Mouse (Mus musculus): ENCODE data around the gene Ccdc60. TPM values are rescaled to one million over a fixed set of nuclear protein-coding genes. Genes with fewer than 3 reads are reported as not detected.
A peak's percentile ranks its signal among the peaks of the same experiment; 100 is the strongest.
"Not testable (repeated sequence)": the region's sequence is repeated elsewhere in the genome, so short reads cannot be mapped to it uniquely, and the experiment has no call there.

Ccdc60 gene
- total RNA-seq, 2 experiments from 2014 or later: 0.08 TPM; not detected in 1

DNA sequence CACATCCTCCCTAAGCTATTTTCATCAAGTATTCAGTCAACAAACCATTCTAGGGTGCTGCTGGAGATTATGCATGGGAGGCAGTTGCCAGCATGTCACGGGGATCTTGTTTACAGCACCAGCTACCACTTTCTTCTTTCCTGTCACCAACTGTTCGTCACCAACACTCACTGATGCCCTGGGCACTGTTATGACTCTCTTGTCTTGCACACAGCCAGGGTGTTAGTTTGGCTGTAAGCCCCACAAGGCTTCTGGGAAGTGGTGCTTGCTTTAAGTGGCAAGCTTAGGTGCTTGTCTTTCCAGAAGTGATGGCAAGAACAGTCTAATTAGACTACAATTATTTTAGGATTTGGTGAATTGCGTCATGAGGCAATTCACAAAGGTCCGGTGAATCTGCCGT, 86.1 kb downstream of the Ccdc60 start:
- DNase-seq (ENCODE audit: low spot score in 2 of 2): no peak

DNA sequence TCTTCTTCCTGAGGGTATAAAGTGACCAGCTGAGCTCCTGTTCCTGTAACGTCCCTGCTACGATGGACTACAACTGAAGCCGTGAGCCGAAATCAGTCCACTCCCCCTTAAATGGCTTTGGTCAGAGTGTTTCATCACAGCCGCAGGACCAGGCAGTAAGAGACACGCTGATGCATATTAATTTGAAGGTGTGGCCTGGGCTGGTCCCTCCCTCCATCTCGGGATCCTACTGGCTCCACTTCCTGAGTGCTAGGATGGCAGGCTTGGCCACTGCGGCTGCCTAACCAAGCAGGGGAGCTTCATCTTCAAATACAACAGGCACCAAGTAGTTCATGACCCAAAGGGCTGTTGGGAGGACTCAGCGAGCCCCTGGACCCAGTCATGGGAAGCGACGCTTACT, 94.3 kb downstream of the Ccdc60 start:
- DNase-seq (ENCODE audit: low spot score in 2 of 2): no peak

DNA sequence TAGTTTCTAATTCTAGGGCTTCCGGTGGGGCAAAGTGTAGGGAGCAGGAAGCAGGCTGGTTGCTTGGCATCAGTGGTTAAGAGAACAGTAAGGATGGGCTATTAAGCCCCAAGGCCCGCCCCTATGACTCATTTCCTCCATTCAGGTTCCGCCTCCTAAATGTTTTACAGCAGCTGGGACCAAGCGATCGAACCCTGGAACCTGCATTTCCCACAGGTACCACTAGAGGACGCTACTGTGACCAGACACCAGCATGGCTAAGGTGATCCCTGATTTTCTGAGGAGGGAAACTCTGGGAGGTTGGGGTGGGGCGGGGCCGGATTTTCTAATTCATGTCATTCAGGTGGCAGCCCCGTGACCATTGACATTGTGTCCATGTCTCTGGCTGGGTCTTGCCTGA, 96.1 kb downstream of the Ccdc60 start:
- no peak for DNase-seq (ENCODE audit: low spot score in 2 of 2)

DNA sequence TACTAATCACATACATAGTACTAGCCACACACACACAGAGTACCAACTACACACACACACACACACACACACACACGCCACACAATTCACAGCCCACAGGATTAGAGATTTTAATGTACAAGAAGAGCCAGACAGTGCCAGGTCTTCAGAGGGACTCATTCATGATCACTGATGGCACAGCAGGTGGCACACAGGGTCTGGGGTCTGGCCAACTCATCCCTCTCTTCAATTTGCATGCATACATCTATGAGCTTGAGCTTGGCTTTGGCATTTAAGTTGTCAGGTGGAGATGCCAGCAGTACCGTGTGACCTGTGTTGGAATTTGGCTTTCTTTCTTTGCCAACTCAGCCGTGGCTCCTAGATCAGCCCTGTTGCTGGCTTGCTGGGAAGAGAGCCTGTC, 97.2 kb downstream of the Ccdc60 start:
- DNase-seq (ENCODE audit: low spot score in 2 of 2): no peak

DNA sequence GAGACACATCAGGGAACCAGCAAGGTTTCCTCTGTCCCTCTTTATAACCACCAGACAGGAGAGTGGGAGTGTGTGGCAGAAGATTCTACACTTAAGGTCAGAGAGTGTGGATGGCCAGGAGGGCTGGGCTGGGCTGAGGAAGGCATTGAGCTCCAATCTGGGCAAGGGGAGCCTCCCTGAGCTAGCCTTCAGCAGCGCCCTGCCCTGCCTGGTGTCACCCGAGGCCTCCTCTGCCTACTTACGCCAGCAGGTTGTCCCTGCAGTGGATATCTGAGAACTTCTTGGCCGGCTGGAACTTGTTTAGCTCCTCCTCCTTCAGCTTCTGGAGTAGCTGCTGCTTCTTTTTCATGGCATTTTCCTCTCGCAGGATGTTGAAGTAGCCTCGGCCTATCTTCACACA, 99.0 kb downstream of the Ccdc60 start:
- no peak for DNase-seq (ENCODE audit: low spot score in 2 of 2)

DNA sequence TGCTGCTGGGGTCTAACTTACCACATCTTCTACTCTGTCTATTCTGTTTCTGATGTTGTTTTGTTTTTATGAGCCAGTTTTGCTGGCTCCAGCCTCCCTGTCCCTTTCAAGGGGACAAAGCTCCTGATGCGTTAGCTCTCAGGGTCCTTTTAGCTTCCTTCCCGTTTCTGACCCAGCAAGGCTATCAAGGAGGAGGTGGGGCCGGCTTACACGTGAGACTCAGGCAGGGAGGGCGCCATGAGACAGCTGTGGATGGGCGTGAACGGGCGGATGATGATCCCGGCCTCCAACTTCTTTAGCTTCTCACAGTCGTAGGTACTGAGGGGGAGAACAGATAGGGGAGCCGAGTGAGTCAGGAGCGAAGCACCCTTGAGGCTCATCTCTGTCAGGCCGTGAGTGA, 108.2 kb downstream of the Ccdc60 start:
- no peak for DNase-seq (ENCODE audit: low spot score in 2 of 2)

DNA sequence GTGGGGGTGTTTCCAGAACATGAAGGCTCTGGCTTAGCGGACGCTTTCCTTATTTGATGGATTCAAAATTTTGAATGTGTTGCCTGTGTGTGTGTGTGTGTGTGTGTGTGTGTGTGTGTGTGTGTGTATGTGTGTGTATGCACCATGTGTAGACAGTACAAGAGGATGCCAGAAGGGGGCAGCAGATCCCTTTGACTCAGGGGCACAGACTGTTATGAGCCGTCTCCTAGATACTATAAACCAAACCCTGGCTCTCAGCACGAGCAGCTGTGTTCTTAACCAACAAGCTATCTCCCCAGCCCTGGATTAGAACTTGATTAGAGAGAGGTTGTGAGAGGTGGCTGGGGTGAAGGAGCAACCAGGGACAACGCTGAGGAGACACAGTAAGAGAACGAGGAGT, 117.1 kb downstream of the Ccdc60 start:
- no peak for DNase-seq (ENCODE audit: low spot score in 2 of 2)

DNA sequence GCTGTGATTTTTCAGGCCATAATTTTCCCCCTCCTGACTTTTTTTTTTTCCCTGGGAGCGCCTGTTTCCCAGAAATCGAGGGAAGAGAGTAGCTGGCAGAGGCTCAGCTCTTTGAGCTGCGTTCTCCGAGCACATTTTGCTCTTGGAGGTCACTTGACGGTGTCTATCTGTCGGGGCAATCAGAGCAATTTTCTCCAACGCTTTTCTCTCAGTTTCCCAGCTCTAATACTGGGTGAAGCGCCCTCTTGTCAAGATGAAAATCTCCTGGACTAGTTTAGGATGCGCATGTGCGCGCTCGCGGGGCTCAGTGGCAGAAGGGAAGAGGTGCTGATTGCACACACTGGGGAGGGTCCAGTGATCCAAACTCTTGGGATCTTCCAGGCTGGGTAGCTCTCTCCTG, 121.8 kb downstream of the Ccdc60 start:
- no peak for DNase-seq (ENCODE audit: low spot score in 2 of 2)

DNA sequence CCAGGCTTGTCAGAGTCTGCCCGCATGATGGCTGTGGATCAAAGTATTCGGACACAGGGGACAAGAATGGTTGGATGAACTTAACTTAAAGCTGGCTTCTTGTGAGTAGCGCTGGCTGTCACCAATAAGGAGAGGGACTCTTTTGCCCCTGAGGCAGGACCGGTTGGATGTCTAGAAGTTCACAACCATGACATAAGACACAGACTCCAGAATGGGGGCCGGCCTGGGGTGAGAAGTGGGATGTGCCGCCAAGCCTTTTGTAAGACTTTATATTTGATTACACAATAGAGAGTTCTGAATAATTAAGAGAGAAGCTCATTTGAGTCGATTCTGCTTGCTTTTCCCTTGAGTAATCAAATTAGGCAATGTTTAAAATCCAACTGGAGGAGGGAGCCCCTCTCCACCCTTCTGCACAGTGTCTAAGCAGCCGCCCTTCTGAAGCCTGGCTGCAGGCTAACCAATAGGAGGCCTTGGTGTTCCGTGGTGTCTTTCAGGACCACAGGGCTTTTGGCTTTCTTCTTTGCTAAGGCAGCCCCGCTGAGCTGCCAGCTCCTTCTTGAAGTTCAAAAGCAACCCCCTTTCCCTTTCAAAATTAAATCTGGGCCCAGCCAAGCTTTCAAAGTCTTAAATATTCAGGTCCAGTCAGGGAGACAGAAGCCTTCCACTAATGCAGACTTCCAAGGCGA, 123.4 kb downstream of the Ccdc60 start:
- DNase-seq (ENCODE audit: low spot score in 2 of 2): no peak

DNA sequence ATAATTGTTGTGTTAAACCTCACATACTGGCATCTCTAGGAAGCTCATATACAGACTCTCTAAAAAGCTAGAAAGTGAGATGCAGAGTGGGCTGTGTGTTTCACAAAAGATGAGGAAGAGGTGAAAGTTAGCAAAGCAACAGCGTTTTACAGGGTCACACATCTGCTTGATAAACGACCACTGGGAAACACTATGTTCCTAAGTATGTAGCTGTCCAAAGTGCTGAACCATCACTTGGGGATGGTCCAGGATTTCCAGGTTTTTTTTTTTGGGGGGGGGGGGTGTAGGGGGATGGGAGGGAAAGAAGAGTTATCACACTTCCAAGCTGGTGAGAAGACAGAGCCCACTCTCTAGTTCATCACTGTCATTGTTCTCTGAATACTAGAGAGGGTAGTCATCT, 134.0 kb downstream of the Ccdc60 start:
- no peak for DNase-seq (ENCODE audit: low spot score in 2 of 2)

DNA sequence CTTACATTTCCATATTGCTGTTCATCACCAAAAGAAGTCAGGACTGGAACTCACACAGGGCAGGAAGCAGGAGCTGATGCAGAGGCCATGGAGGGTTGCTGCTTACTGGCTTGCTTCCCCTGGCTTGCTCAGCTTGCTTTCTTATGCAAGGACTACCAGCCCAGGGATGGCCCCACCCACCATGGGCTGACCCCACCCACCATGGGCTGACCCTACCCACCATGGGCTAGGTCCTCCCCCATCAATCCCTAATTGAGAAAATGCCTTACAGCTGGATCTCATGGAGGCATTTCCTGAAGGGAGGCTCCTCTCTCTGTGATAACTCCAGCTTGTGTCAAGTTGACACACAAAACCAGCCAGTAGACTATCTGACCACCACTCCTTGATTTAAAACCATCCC, 142.3 kb downstream of the Ccdc60 start:
- not testable (repeated sequence) for DNase-seq (ENCODE audit: low spot score in 2 of 2)

DNA sequence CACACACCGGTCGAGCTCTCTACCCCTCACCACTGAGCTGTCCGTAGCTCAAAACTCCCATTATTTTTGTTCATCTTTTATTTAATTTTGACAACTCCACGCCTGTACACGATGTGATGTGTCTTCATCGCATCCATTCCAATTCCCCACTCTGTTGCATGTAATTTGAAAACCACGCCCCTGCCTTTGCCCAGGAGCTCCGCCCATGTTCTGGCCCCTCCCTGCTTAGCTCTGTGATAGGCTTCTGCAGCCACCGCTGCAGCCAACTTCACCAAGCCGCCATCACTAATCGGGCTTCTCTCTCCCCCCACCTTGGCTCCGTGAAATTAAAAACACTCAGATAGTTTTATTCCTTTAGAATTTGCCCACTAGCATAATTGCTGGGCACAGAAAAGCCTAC, 144.1 kb downstream of the Ccdc60 start:
- no peak for DNase-seq (ENCODE audit: low spot score in 2 of 2)

DNA sequence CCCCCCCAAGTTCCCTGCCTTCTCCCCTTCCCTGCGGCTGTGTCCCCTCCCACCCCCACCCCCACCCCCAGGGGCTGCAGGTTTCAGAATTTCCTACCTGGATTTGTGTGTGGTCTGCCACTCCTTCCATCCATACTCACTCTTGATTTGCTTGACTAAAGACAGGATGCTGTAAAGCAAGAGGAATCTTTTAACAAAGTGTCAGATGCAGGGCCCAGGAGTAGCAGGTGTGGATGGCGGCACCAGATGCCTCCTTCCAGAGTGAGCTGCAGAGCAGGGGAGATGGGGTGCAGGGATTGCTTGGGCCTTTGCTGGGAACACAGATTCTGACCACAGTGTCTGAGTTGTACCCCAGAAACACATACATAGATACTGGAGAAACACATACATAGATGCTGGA, 148.1 kb downstream of the Ccdc60 start:
- DNase-seq (ENCODE audit: low spot score in 2 of 2): no peak

DNA sequence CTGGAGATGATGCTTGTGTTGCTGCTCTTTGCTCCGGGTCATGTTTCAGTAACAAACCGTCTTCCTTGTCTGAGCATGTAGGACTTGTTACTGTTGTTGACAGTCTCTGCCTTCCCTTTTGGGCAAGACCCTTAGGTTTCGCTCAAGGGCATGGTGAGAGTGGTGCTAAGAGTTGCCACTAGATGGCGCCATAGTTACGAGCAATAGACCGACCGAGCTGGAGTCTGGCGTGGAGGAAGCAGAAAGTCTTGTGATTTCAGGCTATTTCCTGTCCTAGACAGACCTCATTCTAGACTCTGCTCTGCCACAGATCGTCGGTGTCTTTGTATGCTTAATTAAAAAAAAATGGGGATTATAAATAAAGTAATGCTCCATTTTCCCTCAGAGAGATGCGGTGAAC, 165.4 kb downstream of the Ccdc60 start:
- peak; percentile 24 to 43 for DNase-seq (ENCODE audit: low spot score in 2 of 2)

DNA sequence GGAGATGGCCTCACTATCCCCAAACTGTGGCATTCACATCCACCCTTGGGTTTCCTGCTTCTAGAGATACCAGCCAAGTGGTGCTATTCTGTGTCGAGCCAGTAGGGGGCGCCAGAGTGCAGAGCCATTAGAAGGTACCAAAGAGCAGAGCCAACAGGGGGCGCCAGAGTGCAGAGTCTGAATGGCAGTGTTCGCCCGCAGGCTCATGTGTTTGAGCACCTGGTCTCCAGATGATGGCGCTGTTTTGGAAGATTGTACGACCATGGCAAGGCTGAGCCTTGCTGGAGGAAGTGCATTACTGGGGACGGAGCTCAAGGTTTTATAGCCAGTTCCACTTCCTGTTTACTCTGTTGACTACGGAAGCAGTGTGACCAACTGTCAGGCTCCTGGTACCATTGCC, 172.2 kb downstream of the Ccdc60 start:
- DNase-seq (ENCODE audit: low spot score in 2 of 2): peak; percentile 12 to 14

DNA sequence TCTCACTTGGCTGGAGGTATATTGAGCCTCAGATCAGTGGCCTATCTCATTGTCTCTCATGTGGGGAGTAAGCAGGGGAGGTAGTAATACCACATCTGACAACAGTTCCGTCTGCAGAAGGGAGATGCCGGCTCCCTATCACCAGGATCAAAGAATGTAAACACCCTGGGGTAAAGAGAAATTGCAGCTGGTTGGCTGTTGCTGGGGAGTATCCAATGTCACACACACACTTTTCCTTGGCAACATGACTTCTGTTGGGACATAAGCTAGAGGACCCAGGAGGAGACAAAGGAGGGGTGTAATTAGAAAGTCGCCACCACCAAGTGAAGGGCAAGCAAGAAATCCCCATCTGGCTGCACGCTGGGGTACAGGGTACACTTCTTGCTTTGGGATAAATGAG, 172.7 kb downstream of the Ccdc60 start:
- DNase-seq (ENCODE audit: low spot score in 2 of 2): no peak

DNA sequence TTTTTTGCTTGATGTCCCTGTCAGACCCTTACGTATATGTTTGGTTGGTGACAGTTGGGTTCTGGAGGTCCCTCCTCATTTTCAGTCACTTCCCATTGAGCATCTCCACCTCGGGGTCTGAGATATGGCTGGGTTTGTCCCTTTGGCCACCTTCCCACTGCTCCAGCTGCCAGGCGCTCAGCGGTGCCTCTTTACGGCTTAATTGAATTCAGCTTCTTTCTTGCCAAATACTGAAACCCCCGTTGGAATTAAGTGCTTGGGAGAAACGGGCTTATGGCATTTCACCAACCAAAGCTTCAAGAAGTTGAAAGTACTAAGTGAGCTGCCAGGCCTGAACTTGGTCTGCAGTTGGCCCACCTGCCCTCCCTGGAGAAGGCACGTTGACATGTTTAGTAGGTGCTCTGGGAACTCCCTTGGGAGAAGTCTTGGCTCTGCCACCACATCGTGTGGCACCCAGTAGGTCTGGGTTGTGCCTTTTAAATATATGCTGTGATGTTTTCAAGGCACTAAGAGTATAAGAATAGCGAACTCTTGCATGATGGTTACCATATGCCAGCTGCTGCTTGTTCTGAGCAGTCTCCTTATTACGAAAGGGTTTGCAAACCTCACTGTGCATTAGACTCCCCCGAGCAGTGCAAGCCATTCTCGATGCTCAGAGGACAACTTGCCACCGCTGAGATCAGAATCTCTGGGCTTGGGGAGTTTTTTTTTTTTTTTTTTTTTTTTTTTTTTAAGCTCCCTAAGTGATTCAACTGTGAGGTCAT, 173.5 kb downstream of the Ccdc60 start:
- DNase-seq (ENCODE audit: low spot score in 2 of 2): no peak

DNA sequence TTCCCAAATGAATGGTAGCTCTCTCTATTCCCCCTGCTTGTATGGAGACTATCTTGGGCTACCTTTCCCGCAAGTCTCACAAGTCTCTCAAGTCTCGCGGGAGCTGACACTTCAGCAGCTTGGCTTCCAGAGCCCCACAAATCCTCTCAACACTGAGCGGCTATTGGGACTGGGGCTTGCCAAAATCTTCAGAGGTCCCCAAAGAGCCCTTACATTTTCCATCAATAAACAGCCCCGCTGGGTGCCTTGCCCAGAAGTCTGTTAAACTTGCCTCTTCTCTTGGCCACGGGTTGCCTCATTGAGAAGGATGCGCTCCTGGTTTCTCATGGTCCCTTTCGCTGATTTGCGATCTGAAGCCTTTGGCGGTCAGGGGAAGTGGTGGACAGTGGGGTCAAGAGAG, 180.1 kb downstream of the Ccdc60 start:
- no peak for DNase-seq (ENCODE audit: low spot score in 2 of 2)

DNA sequence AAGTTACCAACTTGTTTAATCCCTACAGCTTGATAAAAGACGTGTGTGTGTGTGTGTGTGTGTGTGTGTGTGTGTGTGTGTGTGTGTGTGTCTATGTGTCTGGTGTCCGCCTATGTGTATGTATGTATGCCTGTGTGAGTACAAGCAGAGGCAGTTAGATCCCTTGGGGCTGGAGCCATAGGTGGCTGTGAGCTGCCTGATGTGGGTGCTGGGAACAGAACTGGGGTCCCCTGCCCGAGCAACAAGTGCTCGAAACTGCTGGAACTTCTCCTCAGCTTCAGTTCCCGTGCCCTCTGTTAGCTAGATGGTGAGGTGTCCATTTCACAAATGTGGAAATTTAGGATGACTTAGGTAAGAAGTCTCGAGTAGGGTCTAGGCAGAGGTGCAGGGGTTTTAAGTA, 204.6 kb downstream of the Ccdc60 start:
- DNase-seq (ENCODE audit: low spot score in 2 of 2): no peak

DNA sequence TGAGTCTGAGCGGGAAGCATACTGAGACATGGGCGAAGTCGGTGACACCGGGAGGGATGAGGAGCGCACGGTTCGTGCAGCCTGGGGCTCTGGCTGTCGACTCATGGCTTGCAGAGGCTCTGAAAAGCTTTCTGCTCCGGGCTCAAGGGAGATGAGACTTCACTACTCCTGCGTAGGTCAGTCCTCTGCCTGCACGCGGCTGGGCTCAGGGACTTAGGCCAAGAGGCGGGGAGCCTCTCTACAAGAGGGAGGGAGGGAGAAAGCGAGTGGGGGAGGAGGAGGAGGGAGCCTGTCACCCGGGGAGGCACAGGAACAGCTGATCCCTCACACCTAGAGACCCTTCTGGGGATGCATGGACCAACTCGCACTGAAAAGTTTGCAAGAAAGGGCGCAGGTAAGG, 205.7 kb downstream of the Ccdc60 start, which contains the start of gene Tmem233:
Gene Tmem233, minus strand, starts transcription at position 164 of the 400 bp plus-strand sequence.
- no peak for DNase-seq (ENCODE audit: low spot score in 2 of 2)

DNA sequence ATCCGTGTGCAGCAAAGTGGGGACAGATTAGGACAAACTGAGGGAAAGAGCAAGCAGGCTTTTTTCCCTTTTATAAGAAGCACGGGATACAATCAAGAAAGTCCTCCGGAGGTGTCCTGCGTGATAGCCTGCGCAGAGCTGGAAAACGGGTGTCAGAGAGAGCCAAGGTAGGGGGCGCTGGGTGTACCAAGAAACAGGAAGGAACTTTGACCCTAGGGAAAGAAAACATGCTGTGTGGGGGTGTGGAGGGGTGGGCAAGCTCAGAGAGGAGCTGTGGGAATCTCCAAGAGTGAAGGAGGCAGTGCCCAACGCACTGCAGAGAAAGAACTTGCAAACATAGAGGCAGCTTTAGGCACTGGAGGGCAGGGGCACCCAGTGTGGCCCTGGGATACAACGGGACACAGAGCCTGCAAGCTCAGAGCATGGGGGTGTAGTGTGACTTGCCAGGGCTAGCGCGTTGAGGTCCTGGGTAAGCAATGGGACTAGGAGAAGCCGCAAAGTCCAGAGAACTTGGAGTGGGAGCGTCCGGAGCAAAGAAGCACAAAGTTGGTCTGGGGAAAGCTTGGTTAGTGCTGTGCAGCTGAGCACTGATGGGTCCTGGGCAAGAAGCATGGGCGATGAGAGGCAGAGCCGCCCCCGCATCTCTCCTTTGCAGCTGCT, 206.4 kb downstream of the Ccdc60 start:
- no peak for DNase-seq (ENCODE audit: low spot score in 2 of 2)

DNA sequence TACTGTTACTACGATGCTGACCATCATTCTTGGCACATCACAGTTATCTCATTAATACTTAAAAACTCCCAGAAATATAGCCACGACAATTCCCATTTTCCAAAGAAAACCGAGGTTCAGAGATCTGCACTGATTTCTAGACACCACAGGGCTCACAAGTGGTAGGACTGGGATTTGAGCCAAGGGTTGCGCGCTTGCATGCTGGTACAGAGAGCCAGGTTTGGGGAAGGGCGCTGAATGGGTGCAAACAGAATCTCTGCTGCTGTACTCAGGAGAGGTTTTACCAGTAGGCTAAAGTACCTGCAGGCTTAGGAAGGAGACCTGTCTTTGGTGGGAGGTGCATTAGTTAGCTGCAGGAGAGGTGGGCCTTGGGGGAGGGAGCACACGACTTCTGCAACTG, 207.2 kb downstream of the Ccdc60 start:
- no peak for DNase-seq (ENCODE audit: low spot score in 2 of 2)
